Mouse (Mus musculus): ENCODE measurements around the gene Lrrc51. TPM values are rescaled to one million over a fixed set of nuclear protein-coding genes. Genes with fewer than 3 reads are reported as not detected.
A peak's percentile ranks its signal among the peaks of the same experiment; 100 is the strongest.

Lrrc51 gene
- total and polyA plus RNA-seq, 3 experiments = 0.65 to 17.7 (median 4.1) TPM

GRCm38 (mm10) chr7:101970429-101970775, 36.7 kb upstream of the Lrrc51 start:
- H3K27me3 ChIP-seq (ENCODE audit: insufficient read depth, low read length) = no peaks in the 10 kb centered on the region
- ATAC-seq (ENCODE audit: extremely low read depth, insufficient number of reproducible peaks, low FRiP score, poor library complexity, severe bottlenecking) (0 out of 2 replicates have a peak, but pooled peaks have one; percentile 30), DNase-seq (ENCODE audit: low spot score) (peak; percentile 59)
- peaks cover 25% of the 10 kb centered on the region for H3K36me3 ChIP-seq (replicated peaks)
- H3K4me1 ChIP-seq (ENCODE audit: insufficient read depth, low read depth, low read length) = peaks cover 64% of the 10 kb centered on the region
- TF ChIP-seq GATA1 (IDR thresholded peaks at IDR 0.05; ENCODE audit: borderline replicate concordance, low read length) (no peak), CTCF (IDR thresholded peaks at IDR 0.05; ENCODE audit: low read depth, low read length) (no peak), POLR2AphosphoS5 (IDR thresholded peaks at IDR 0.05; ENCODE audit: insufficient replicate concordance, low read depth, low read length) (no peak), GATA2 (IDR thresholded peaks at IDR 0.05; ENCODE audit: borderline replicate concordance, low read depth, low read length) (no peak), TAL1 (conservative IDR thresholded peaks at IDR 0.05; ENCODE audit: low read depth, low read length) (no peak)
- H3K4me3 ChIP-seq (ENCODE audit: low read depth, low read length) = peak overlapping the region; percentile 77
- no peaks in the 10 kb centered on the region for H3K9me3 ChIP-seq (replicated peaks)

DNA sequence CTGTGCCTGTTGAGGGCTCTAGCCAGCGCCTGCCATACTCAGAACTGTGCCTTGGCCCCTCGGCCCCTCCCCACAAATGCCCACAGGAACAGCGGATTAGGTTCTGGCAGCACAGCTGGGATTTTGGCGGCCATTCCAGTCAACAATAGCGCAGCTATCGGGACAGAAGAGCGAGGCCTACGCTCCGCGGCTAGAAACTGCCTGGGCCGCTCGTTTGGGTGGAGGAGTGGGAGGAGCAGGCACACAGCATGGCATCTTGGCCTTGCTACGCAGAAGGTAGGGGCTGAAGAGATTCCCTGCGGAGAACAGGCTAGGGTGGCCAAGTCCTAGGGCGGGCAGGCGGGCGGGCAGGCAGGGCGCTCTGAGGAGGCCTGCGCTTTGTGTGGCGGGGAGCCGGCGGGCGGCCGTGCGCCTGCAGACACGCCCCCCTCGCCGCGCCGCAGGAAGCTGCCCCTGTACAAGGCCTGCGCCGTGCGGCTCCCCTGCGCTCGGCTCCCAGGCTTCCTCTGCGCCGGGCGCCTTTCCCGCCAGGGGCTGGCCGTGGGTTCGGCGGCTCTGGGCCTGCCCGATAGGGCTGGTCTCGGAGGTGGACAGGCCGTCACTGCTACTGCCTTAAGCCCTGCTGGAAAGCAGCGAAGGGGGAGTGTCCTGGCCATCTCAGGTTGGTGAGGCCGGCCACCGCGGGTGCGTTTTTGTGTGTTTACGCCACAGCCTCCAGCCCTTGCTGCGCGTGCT, 36.2 kb upstream of the Lrrc51 start:
- Histone ChIP-seq H3K36me3 (replicated peaks) (peaks cover 20% of the 10 kb centered on the region), H3K4me3 (ENCODE audit: low read depth, low read length) (peak overlapping the region; percentile 77), H3K27me3 (ENCODE audit: insufficient read depth, low read length) (no peaks in the 10 kb centered on the region), H3K4me1 (ENCODE audit: insufficient read depth, low read depth, low read length) (peaks cover 65% of the 10 kb centered on the region), H3K9me3 (replicated peaks) (no peaks in the 10 kb centered on the region)
- ATAC-seq (ENCODE audit: extremely low read depth, insufficient number of reproducible peaks, low FRiP score, poor library complexity, severe bottlenecking) (no peak; the same call in 1 of the 2 replicates), DNase-seq (ENCODE audit: low spot score) (peak; percentile 76)
- TF ChIP-seq POLR2AphosphoS5 (IDR thresholded peaks at IDR 0.05; ENCODE audit: insufficient replicate concordance, low read depth, low read length) (no peak), CTCF (IDR thresholded peaks at IDR 0.05; ENCODE audit: low read depth, low read length) (no peak)

GRCm38 (mm10) chr7:101968751-101969150, 35.1 kb upstream of the Lrrc51 start:
- no peaks in the 10 kb centered on the region for H3K27me3 ChIP-seq (ENCODE audit: insufficient read depth, low read length)
- H3K9me3 ChIP-seq (replicated peaks) = no peaks in the 10 kb centered on the region
- TF ChIP-seq GATA2 (IDR thresholded peaks at IDR 0.05; ENCODE audit: borderline replicate concordance, low read depth, low read length) (no peak), POLR2AphosphoS5 (IDR thresholded peaks at IDR 0.05; ENCODE audit: insufficient replicate concordance, low read depth, low read length) (no peak), TAL1 (conservative IDR thresholded peaks at IDR 0.05; ENCODE audit: low read depth, low read length) (no peak), CTCF (IDR thresholded peaks at IDR 0.05; ENCODE audit: low read depth, low read length) (no peak), GATA1 (IDR thresholded peaks at IDR 0.05; ENCODE audit: borderline replicate concordance, low read length) (no peak)
- H3K4me1 ChIP-seq (ENCODE audit: insufficient read depth, low read depth, low read length) = peaks cover 64% of the 10 kb centered on the region
- H3K36me3 ChIP-seq (replicated peaks) = peaks cover 14% of the 10 kb centered on the region
- DNase-seq (ENCODE audit: low spot score) (no peak), ATAC-seq (ENCODE audit: extremely low read depth, insufficient number of reproducible peaks, low FRiP score, poor library complexity, severe bottlenecking) (no peak)
- H3K4me3 ChIP-seq (ENCODE audit: low read depth, low read length) = no peak overlapping the region

GRCm38 (mm10) chr7:101967256-101967655, 33.6 kb upstream of the Lrrc51 start:
- H3K36me3 ChIP-seq (replicated peaks) = peaks cover 3% of the 10 kb centered on the region
- H3K9me3 ChIP-seq (replicated peaks) = no peaks in the 10 kb centered on the region
- no peak overlapping the region for H3K4me3 ChIP-seq (ENCODE audit: low read depth, low read length)
- peaks cover 52% of the 10 kb centered on the region for H3K4me1 ChIP-seq (ENCODE audit: insufficient read depth, low read depth, low read length)
- TF ChIP-seq TAL1 (conservative IDR thresholded peaks at IDR 0.05; ENCODE audit: low read depth, low read length) = no peak
- TF ChIP-seq CTCF (IDR thresholded peaks at IDR 0.05; ENCODE audit: low read depth, low read length) = no peak
- no peak for TF ChIP-seq POLR2AphosphoS5 (IDR thresholded peaks at IDR 0.05; ENCODE audit: insufficient replicate concordance, low read depth, low read length)
- no peak for TF ChIP-seq GATA2 (IDR thresholded peaks at IDR 0.05; ENCODE audit: borderline replicate concordance, low read depth, low read length)
- no peak for TF ChIP-seq GATA1 (IDR thresholded peaks at IDR 0.05; ENCODE audit: borderline replicate concordance, low read length)
- no peak for ATAC-seq (ENCODE audit: extremely low read depth, insufficient number of reproducible peaks, low FRiP score, poor library complexity, severe bottlenecking)
- no peaks in the 10 kb centered on the region for H3K27me3 ChIP-seq (ENCODE audit: insufficient read depth, low read length)
- no peak for DNase-seq (ENCODE audit: low spot score)

DNA sequence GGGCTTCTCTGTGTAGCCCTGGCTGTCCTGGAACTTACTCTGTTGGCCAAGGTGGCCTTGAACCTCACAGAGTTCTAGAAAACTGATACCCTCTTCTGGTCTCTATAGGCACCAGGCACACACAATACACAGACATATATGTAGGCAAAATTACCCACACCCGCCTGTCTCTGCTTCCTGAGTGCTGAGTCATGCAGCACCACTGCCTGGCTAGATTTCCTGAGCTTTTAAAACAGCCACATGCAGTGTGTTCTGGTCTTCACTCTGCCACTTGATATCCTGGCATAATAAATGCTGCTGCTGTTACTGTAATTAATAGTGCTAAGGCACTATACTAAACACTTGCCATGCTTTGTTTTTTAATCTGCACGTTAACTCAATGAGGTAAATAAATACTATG, 31.9 kb upstream of the Lrrc51 start:
- DNase-seq (ENCODE audit: low spot score) (no peak), ATAC-seq (ENCODE audit: extremely low read depth, insufficient number of reproducible peaks, low FRiP score, poor library complexity, severe bottlenecking) (peak; percentile 58)
- Histone ChIP-seq H3K4me1 (ENCODE audit: insufficient read depth, low read depth, low read length) (peaks cover 38% of the 10 kb centered on the region), H3K27me3 (ENCODE audit: insufficient read depth, low read length) (no peaks in the 10 kb centered on the region), H3K9me3 (replicated peaks) (no peaks in the 10 kb centered on the region), H3K4me3 (ENCODE audit: low read depth, low read length) (no peak overlapping the region), H3K36me3 (replicated peaks) (peaks cover 3% of the 10 kb centered on the region)
- TF ChIP-seq TAL1 (conservative IDR thresholded peaks at IDR 0.05; ENCODE audit: low read depth, low read length) (no peak), GATA1 (IDR thresholded peaks at IDR 0.05; ENCODE audit: borderline replicate concordance, low read length) (no peak), GATA2 (IDR thresholded peaks at IDR 0.05; ENCODE audit: borderline replicate concordance, low read depth, low read length) (no peak), POLR2AphosphoS5 (IDR thresholded peaks at IDR 0.05; ENCODE audit: insufficient replicate concordance, low read depth, low read length) (no peak), CTCF (IDR thresholded peaks at IDR 0.05; ENCODE audit: low read depth, low read length) (no peak)

DNA sequence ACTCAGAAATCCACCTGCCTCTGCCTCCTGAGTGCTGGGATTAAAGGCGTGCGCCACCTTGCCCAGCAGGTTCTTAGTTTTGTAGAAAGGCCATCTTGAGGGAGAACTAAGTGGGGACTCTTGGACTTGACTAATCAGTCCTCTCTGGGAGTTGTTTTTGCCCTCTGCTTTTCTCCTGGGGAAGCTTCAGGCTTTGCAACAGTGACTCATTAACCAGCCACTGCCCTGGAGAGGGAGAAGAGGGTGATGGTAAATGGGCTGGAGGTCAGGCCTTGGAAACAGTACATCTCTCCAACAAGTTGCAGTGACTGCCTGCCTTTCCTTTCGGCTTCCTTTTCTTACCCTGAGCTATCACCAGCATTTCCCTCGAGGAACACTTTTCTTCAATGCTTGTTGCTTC, 30.9 kb upstream of the Lrrc51 start:
- Histone ChIP-seq H3K4me3 (ENCODE audit: low read depth, low read length) (no peak overlapping the region), H3K27me3 (ENCODE audit: insufficient read depth, low read length) (no peaks in the 10 kb centered on the region), H3K4me1 (ENCODE audit: insufficient read depth, low read depth, low read length) (peaks cover 37% of the 10 kb centered on the region), H3K36me3 (replicated peaks) (peaks cover 3% of the 10 kb centered on the region), H3K9me3 (replicated peaks) (no peaks in the 10 kb centered on the region)
- no peak for ATAC-seq (ENCODE audit: extremely low read depth, insufficient number of reproducible peaks, low FRiP score, poor library complexity, severe bottlenecking)
- no peak for DNase-seq (ENCODE audit: low spot score)
- no peak for TF ChIP-seq GATA1 (IDR thresholded peaks at IDR 0.05; ENCODE audit: borderline replicate concordance, low read length)
